Mouse (Mus musculus) forebrain, embryonic 13.5 days (tissue): Measurements from ENCODE around the gene Ube2ql1. TPM values are rescaled to one million over a fixed set of nuclear protein-coding genes. Genes with fewer than 3 reads are reported as not detected.

Experiments
- polyA plus RNA-seq: library from polyadenylated mRNA; unstranded; fragments of >200 nt; fragmentation: Nextera tagmentation; extraction: Ambion mirVana; gene quantifications from 2 replicates; pipeline ENCODE4 v1.2.1, GENCODE M21; 2015

The Ube2ql1 gene
- polyA plus RNA-seq, 1 experiment from 2014 or later = 11.4 TPM

Other genes starting within 250 kb of the Ube2ql1 start
- gene Nsun2, start 206.1 kb downstream of the Ube2ql1 start, polyA plus RNA-seq = 85.5 and 89.6 TPM in 2 replicates
- gene Tent4a, start 205.3 kb downstream of the Ube2ql1 start, polyA plus RNA-seq = 7.3 and 7.5 TPM in 2 replicates
- 25.4 and 31.6 TPM in 2 replicates for gene Srd5a1, start 128.4 kb downstream of the Ube2ql1 start, polyA plus RNA-seq
- gene Med10, start 62.5 kb upstream of the Ube2ql1 start, polyA plus RNA-seq = 189 and 201 TPM in 2 replicates